Mouse (Mus musculus): ENCODE data around the gene Sh2d3c.

- TF ChIP-seq POLR2A (IDR thresholded peaks at IDR 0.05; ENCODE audit: low read depth, low read length), result no peak
- no peak for TF ChIP-seq CTCF (IDR thresholded peaks at IDR 0.05; ENCODE audit: extremely low read depth, insufficient read length, insufficient replicate concordance, low read depth, low read length)
These were observed 38.0 kb upstream of the Sh2d3c start for GRCm38 (mm10) chr2:32682721-32683417.

All from small intestine, adult 2 months (tissue).